Mouse (Mus musculus): ENCODE data around the gene Moap1.

DNA sequence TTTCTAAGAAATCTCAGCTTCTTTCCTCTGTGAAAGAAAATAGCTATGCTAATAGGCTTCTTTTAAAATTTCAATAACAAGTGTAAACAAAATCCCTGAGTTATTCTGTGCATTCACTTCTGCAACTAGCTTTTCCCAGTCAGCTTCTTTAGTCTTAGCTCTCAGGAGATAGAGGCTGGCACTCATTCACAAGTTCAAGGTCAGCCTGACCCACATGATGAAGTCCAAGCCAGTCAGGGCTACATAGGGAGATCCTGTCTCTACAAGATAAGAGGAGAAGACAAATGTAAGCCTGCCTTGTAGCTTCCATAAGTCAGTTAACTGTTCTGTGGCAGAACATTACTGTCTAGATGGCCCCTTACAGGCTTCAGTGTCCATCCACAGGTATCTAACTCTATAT is 20.2 kb upstream of the Moap1 start:
- TF ChIP-seq POLR2A (IDR thresholded peaks at IDR 0.05; ENCODE audit: control insufficient read depth, low read depth, low read length), result no peak
- TF ChIP-seq CTCF (IDR thresholded peaks at IDR 0.05; ENCODE audit: control insufficient read depth, insufficient read depth, insufficient replicate concordance, low read depth, low read length), result no peak
